Mouse (Mus musculus) bone marrow, adult 2 months (tissue): ENCODE results near the gene Arhgef3. TPM values are rescaled to one million over a fixed set of nuclear protein-coding genes. Genes with fewer than 3 reads are reported as not detected.

Experiments used
- H3K27ac ChIP-seq: fragments of 200-500 bp; 2 replicates; pipeline ENCODE4 v1.5.1; 2012; ENCODE audit warnings: low read depth, mild to moderate bottlenecking, control low read depth, inconsistent platforms, low read length; ENCODE audit not compliant: control insufficient read depth, poor library complexity, insufficient read depth
- H3K4me1 ChIP-seq: fragments of 200-500 bp; 2 replicates; pipeline ENCODE4 v1.6.1; 2011; ENCODE audit warnings: low read length; ENCODE audit not compliant: control insufficient read depth, insufficient read depth
- H3K4me3 ChIP-seq: fragments of 200-500 bp; replicated peaks from 2 replicates; pipeline ENCODE3; 2011; ENCODE audit warnings: mild to moderate bottlenecking, low read depth, low read length, control low read depth; ENCODE audit not compliant: control insufficient read depth
- CTCF ChIP-seq: fragments of 200-500 bp; IDR thresholded peaks from 2 replicates; pipeline ENCODE4 v1.5.1; 2011; ENCODE audit warnings: low read length, control low read depth; ENCODE audit not compliant: control insufficient read depth, insufficient read depth
- POLR2A ChIP-seq: fragments of 200-500 bp; IDR thresholded peaks from 2 replicates; pipeline ENCODE4 v1.6.1; 2011; ENCODE audit warnings: low read depth, mild to moderate bottlenecking, control low read depth, low read length, borderline replicate concordance; ENCODE audit not compliant: control insufficient read depth
- WGBS: fragments of 180-500 bp; shearing (Covaris S2); methylation state at CpG from one replicate; pipeline ENCODE4 v1.1.7; 2018; 5-methylcytosine and 5-hydroxymethylcytosine counted together
- polyA plus RNA-seq: library from polyadenylated mRNA; stranded (reverse); fragments of >200 nt; gene quantifications from 2 replicates; pipeline ENCODE4 v1.2.4, GENCODE M21; 2011; ENCODE audit warnings: low replicate concordance; ENCODE audit not compliant: missing spikeins, insufficient read depth, insufficient read length

Gene Arhgef3
- polyA plus RNA-seq, 1 experiment, result 14.3 TPM

GRCm38 (mm10) chr14:27286202-27286601, 171.5 kb downstream of the Arhgef3 start:
- 13% methylated on average over 4 of the region's 4 CpGs for WGBS
- TF ChIP-seq CTCF (no peak), POLR2A (no peak)
- Histone ChIP-seq H3K4me3 (no peak overlapping the region), H3K27ac (no peak overlapping the region), H3K4me1 (no peaks in the 10 kb centered on the region)

DNA sequence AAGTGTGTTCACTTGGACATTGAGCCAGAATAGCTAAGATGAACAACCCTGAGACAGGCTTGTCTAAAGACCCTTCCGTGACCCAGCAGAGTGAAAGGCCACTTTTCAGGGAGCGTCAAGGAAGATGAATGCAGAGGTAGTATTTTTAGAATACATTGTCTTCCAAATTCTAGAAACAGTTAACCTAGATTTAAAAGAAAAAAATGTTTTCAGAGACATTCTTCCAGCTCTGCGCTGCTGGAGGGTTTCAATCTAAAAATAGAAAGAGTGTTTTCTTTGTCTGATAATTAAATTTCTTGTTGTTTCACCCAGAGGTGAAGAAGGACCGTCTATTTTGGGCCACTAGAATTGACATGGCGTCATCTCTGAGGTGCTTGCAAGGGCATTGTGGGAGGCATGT, 174.4 kb downstream of the Arhgef3 start:
- no peak for TF ChIP-seq CTCF
- TF ChIP-seq POLR2A, result no peak
- H3K4me3 ChIP-seq, result no peak overlapping the region
- H3K27ac ChIP-seq, result no peak overlapping the region
- 81% methylated on average over 5 of the region's 5 CpGs for WGBS
- H3K4me1 ChIP-seq, result no peaks in the 10 kb centered on the region

- Histone ChIP-seq H3K4me1 (no peaks in the 10 kb centered on the region; the same call in 1 of the 2 replicates), H3K27ac (no peak overlapping the region), H3K4me3 (no peak overlapping the region)
- WGBS, result 90% methylated on average over 6 of the region's 6 CpGs
- no peak for TF ChIP-seq CTCF
- no peak for TF ChIP-seq POLR2A
Observed at GRCm38 (mm10) chr14:27292101-27292500, 177.4 kb downstream of the Arhgef3 start.

- TF ChIP-seq CTCF (no peak), POLR2A (no peak)
- H3K4me3 ChIP-seq, result no peak overlapping the region
- no peaks in the 10 kb centered on the region; the same call in 1 of the 2 replicates for H3K4me1 ChIP-seq
- WGBS, result 77% methylated on average over 7 of the region's 7 CpGs
- H3K27ac ChIP-seq, result no peak overlapping the region
Observed at GRCm38 (mm10) chr14:27295821-27296220, 181.1 kb downstream of the Arhgef3 start.

- TF ChIP-seq CTCF (no peak), POLR2A (no peak)
- Histone ChIP-seq H3K4me1 (no peaks in the 10 kb centered on the region; the same call in 1 of the 2 replicates), H3K27ac (no peak overlapping the region), H3K4me3 (no peak overlapping the region)
- WGBS, result 78% methylated on average over 5 of the region's 5 CpGs
Observed at GRCm38 (mm10) chr14:27296987-27297386, 182.3 kb downstream of the Arhgef3 start.

GRCm38 (mm10) chr14:27298875-27299274, 184.2 kb downstream of the Arhgef3 start:
- Histone ChIP-seq H3K4me1 (no peaks in the 10 kb centered on the region; the same call in 1 of the 2 replicates), H3K4me3 (no peak overlapping the region), H3K27ac (no peak overlapping the region)
- 66% methylated on average over 2 of the region's 2 CpGs for WGBS
- TF ChIP-seq CTCF (no peak), POLR2A (no peak)

DNA sequence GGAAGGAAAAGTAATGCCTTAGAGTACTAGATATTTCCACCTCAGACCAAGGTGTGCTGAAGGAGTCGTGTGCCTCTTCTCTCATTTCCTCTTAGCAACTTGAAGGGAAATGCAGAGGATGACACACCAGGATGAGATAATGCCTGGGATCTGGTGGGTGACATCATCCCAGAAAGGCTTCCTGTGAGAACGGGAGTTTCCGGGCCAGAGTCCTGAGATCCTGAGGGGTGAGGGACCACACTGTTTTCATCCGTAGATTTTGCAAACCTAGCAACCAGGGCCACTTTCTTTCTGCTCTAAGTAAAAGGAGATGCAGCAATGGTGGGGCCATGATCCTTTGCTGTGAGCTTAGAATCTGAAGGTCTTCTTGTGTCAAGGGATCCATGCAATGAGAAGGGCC, 185.0 kb downstream of the Arhgef3 start:
- Histone ChIP-seq H3K4me1 (no peaks in the 10 kb centered on the region; the same call in 1 of the 2 replicates), H3K4me3 (no peak overlapping the region), H3K27ac (no peak overlapping the region)
- no peak for TF ChIP-seq POLR2A
- no peak for TF ChIP-seq CTCF
- 56% methylated on average over 4 of the region's 4 CpGs for WGBS

- TF ChIP-seq CTCF, result no peak
- TF ChIP-seq POLR2A, result no peak
- WGBS, result 70% methylated on average over 5 of the region's 5 CpGs
- H3K27ac ChIP-seq, result no peak overlapping the region
- H3K4me3 ChIP-seq, result no peak overlapping the region
- H3K4me1 ChIP-seq, result no peaks in the 10 kb centered on the region; the same call in 1 of the 2 replicates
Observed at GRCm38 (mm10) chr14:27301768-27302499, 187.2 kb downstream of the Arhgef3 start.

GRCm38 (mm10) chr14:27303294-27303693, 188.6 kb downstream of the Arhgef3 start:
- WGBS, result 67% methylated on average over 4 of the region's 4 CpGs

More at GRCm38 (mm10) chr14:27303294-27303693, 188.6 kb downstream of the Arhgef3 start:
- no peaks in the 10 kb centered on the region for H3K4me1 ChIP-seq
- no peak for TF ChIP-seq POLR2A
- TF ChIP-seq CTCF, result no peak
- no peak overlapping the region for H3K27ac ChIP-seq
- no peak overlapping the region for H3K4me3 ChIP-seq
